Mouse (Mus musculus) heart, embryonic 11.5 days (tissue): ENCODE results near the gene Stk39. TPM values are rescaled to one million over a fixed set of nuclear protein-coding genes. Genes with fewer than 3 reads are reported as not detected.
"Not testable (repeated sequence)": the region's sequence is repeated elsewhere in the genome, so short reads cannot be mapped to it uniquely, and the experiment has no call there.

Source experiments
- ATAC-seq: fragments of 200-750 bp; cut with Nextera tagmentation; replicated peaks from 2 replicates; pipeline ENCODE4 v1.8.0; 2017; ENCODE audit warnings: moderate library complexity; ENCODE audit not compliant: insufficient number of reproducible peaks, low FRiP score, low TSS enrichment
- H3K27ac ChIP-seq: fragments of 300-500 bp; sonication (generic); 2 replicates; pipeline ENCODE4 v1.5.1; 2014; ENCODE audit warnings: mild to moderate bottlenecking, low read depth, low read length
- H3K27me3 ChIP-seq: fragments of 300-500 bp; sonication (generic); 2 replicates; pipeline ENCODE4 v1.6.1; 2014; ENCODE audit warnings: mild to moderate bottlenecking, low read length, mixed read lengths; ENCODE audit not compliant: control insufficient read depth, insufficient read depth
- H3K36me3 ChIP-seq: fragments of 300-500 bp; sonication (generic); 2 replicates; pipeline ENCODE4 v1.6.1; 2014; ENCODE audit warnings: mild to moderate bottlenecking, low read length, moderate library complexity, mixed read lengths; ENCODE audit not compliant: control insufficient read depth, insufficient read depth
- H3K4me1 ChIP-seq: fragments of 300-500 bp; sonication (generic); 2 replicates; pipeline ENCODE4 v1.6.1; 2014; ENCODE audit warnings: low read length; ENCODE audit not compliant: control insufficient read depth, insufficient read depth
- H3K4me2 ChIP-seq: fragments of 300-500 bp; sonication (generic); 2 replicates; pipeline ENCODE4 v1.6.1; 2014; ENCODE audit warnings: mild to moderate bottlenecking, moderate library complexity
- H3K4me3 ChIP-seq: fragments of 300-500 bp; sonication (generic); 2 replicates; pipeline ENCODE4 v1.5.1; 2014; ENCODE audit warnings: low read depth, low read length
- H3K9ac ChIP-seq: fragments of 300-500 bp; sonication (generic); 2 replicates; pipeline ENCODE4 v1.6.1; 2014; ENCODE audit warnings: mild to moderate bottlenecking, low read depth, low read length, moderate library complexity
- H3K9me3 ChIP-seq: fragments of 300-500 bp; sonication (generic); replicated peaks from 2 replicates; pipeline ENCODE4 v1.6.1; 2016; ENCODE audit warnings: low read length; ENCODE audit not compliant: control insufficient read depth
- WGBS: fragments of 180-500 bp; shearing (Covaris S2); extraction: QIAGEN DNeasy Blood & Tissue Kit; methylation state at CpG from one replicate; pipeline ENCODE4 v1.1.7; 2014; ENCODE audit not compliant: insufficient replicate concordance; 5-methylcytosine and 5-hydroxymethylcytosine counted together
- polyA plus RNA-seq: library from polyadenylated mRNA; unstranded; fragments of >200 nt; fragmentation: Nextera tagmentation; extraction: Ambion mirVana; gene quantifications from 2 replicates; pipeline ENCODE4 v1.2.1, GENCODE M21; 2014

The Stk39 gene
- polyA plus RNA-seq, 1 experiment from 2014 or later, result 58.3 TPM

- Histone ChIP-seq H3K4me1 (peaks cover 11% of the 10 kb centered on the region), H3K9ac (no peak overlapping the region), H3K9me3 (no peaks in the 10 kb centered on the region), H3K27ac (no peak overlapping the region), H3K36me3 (no peaks in the 10 kb centered on the region), H3K4me3 (no peak overlapping the region), H3K4me2 (no peak overlapping the region), H3K27me3 (no peaks in the 10 kb centered on the region)
- 88% methylated on average over 3 of the region's 3 CpGs for WGBS
- no peak for ATAC-seq
These were observed 228.8 kb downstream of the Stk39 start for GRCm38 (mm10) chr2:68243273-68243672.

- H3K4me1 ChIP-seq, result peaks cover 11% of the 10 kb centered on the region
- no peak for ATAC-seq
- H3K27ac ChIP-seq, result no peak overlapping the region
- WGBS, result 78% methylated on average over 3 of the region's 3 CpGs
- no peaks in the 10 kb centered on the region for H3K27me3 ChIP-seq
- H3K36me3 ChIP-seq, result no peaks in the 10 kb centered on the region
- H3K4me3 ChIP-seq, result no peak overlapping the region
- H3K9ac ChIP-seq, result no peak overlapping the region
- H3K4me2 ChIP-seq, result no peak overlapping the region
- no peaks in the 10 kb centered on the region for H3K9me3 ChIP-seq
These were observed 230.0 kb downstream of the Stk39 start for GRCm38 (mm10) chr2:68242069-68242468.

- H3K9ac ChIP-seq, result no peak overlapping the region
- H3K4me3 ChIP-seq, result no peak overlapping the region
- H3K9me3 ChIP-seq, result no peaks in the 10 kb centered on the region
- no peak overlapping the region for H3K4me2 ChIP-seq
- no peaks in the 10 kb centered on the region for H3K36me3 ChIP-seq
- WGBS, result 81% methylated on average over 1 of the region's 1 CpGs
- no peak for ATAC-seq
- H3K27ac ChIP-seq, result no peak overlapping the region
- H3K4me1 ChIP-seq, result peaks cover 11% of the 10 kb centered on the region
- H3K27me3 ChIP-seq, result no peaks in the 10 kb centered on the region
These were observed 230.4 kb downstream of the Stk39 start for GRCm38 (mm10) chr2:68241640-68242039.

- H3K9me3 ChIP-seq, ATAC-seq, H3K4me3 ChIP-seq, H3K27ac ChIP-seq, H3K36me3 ChIP-seq, H3K4me1 ChIP-seq, H3K4me2 ChIP-seq, H3K27me3 ChIP-seq, H3K9ac ChIP-seq: not testable (repeated sequence)
- 44% methylated on average over 4 of the region's 4 CpGs for WGBS
These were observed 232.7 kb downstream of the Stk39 start for GRCm38 (mm10) chr2:68239415-68239814.

GRCm38 (mm10) chr2:68232929-68233328, 239.1 kb downstream of the Stk39 start:
- H3K4me3 ChIP-seq, result no peak overlapping the region
- H3K27ac ChIP-seq, result no peak overlapping the region
- no peak for ATAC-seq
- H3K9me3 ChIP-seq, result no peaks in the 10 kb centered on the region
- H3K36me3 ChIP-seq, result no peaks in the 10 kb centered on the region
- no peaks in the 10 kb centered on the region for H3K27me3 ChIP-seq
- 80% methylated on average over 5 of the region's 5 CpGs for WGBS
- H3K9ac ChIP-seq, result no peak overlapping the region
- H3K4me2 ChIP-seq, result no peak overlapping the region
- H3K4me1 ChIP-seq, result no peaks in the 10 kb centered on the region

GRCm38 (mm10) chr2:68229872-68230271, 242.2 kb downstream of the Stk39 start:
- H3K4me2 ChIP-seq, result no peak overlapping the region

GRCm38 (mm10) chr2:68229081-68229480, 243.0 kb downstream of the Stk39 start:
- H3K4me1 ChIP-seq, result no peaks in the 10 kb centered on the region
- H3K4me2 ChIP-seq, result no peak overlapping the region
- ATAC-seq, result no peak
- H3K9ac ChIP-seq, result no peak overlapping the region
- H3K4me3 ChIP-seq, result no peak overlapping the region
- no peak overlapping the region for H3K27ac ChIP-seq
- no peaks in the 10 kb centered on the region for H3K9me3 ChIP-seq
- no peaks in the 10 kb centered on the region for H3K27me3 ChIP-seq
- no peaks in the 10 kb centered on the region for H3K36me3 ChIP-seq
- 74% methylated on average over 2 of the region's 2 CpGs for WGBS

More at GRCm38 (mm10) chr2:68229872-68230271, 242.2 kb downstream of the Stk39 start:
- no peak for ATAC-seq
- H3K9me3 ChIP-seq, result no peaks in the 10 kb centered on the region
- no peaks in the 10 kb centered on the region for H3K36me3 ChIP-seq
- WGBS, result 86% methylated on average over 2 of the region's 2 CpGs
- H3K4me1 ChIP-seq, result no peaks in the 10 kb centered on the region
- H3K9ac ChIP-seq, result no peak overlapping the region
- H3K27me3 ChIP-seq, result no peaks in the 10 kb centered on the region
- H3K4me3 ChIP-seq, result no peak overlapping the region
- H3K27ac ChIP-seq, result no peak overlapping the region

GRCm38 (mm10) chr2:68222227-68222873, 249.7 kb downstream of the Stk39 start:
- no peaks in the 10 kb centered on the region for H3K9me3 ChIP-seq
- H3K36me3 ChIP-seq, result no peaks in the 10 kb centered on the region; the same call in 1 of the 2 replicates
- H3K4me1 ChIP-seq, result peaks cover 17% of the 10 kb centered on the region
- H3K27ac ChIP-seq, result peak overlapping the region; percentile 7
- H3K4me3 ChIP-seq, result no peak overlapping the region
- no peak for ATAC-seq
- no peaks in the 10 kb centered on the region for H3K27me3 ChIP-seq
- no peak overlapping the region for H3K9ac ChIP-seq
- H3K4me2 ChIP-seq, result no peak overlapping the region
- 61% methylated on average over 5 of the region's 5 CpGs for WGBS

GRCm38 (mm10) chr2:68221226-68221625, 250.8 kb downstream of the Stk39 start:
- Histone ChIP-seq H3K4me2 (no peak overlapping the region), H3K27ac (no peak overlapping the region), H3K9me3 (no peaks in the 10 kb centered on the region), H3K9ac (no peak overlapping the region), H3K4me3 (no peak overlapping the region), H3K27me3 (no peaks in the 10 kb centered on the region), H3K4me1 (peaks cover 17% of the 10 kb centered on the region), H3K36me3 (no peaks in the 10 kb centered on the region; the same call in 1 of the 2 replicates)
- no peak for ATAC-seq
- WGBS, result 57% methylated on average over 4 of the region's 4 CpGs
